Mouse (Mus musculus) heart, embryonic 12.5 days (tissue): ENCODE measurements at regions not wholly inside any gene's neighbourhood (a gene's known extent, or its start where the extent isn't known, plus 50 kb on each side); places are given as distances from the start of the nearest gene placed in this dataset.

Experiments used
- ATAC-seq: fragments of 200-750 bp; cut with Nextera tagmentation; 2 replicates; pipeline ENCODE4 v1.8.0; 2017; ENCODE audit warnings: moderate TSS enrichment, moderate library complexity; ENCODE audit not compliant: insufficient number of reproducible peaks, low FRiP score
- H3K27ac ChIP-seq: fragments of 300-500 bp; sonication (generic); 2 replicates; pipeline ENCODE4 v1.5.1; 2016; ENCODE audit warnings: mild to moderate bottlenecking, moderate library complexity; ENCODE audit not compliant: poor library complexity, severe bottlenecking
- H3K27me3 ChIP-seq: fragments of 300-500 bp; sonication (generic); replicated peaks from 2 replicates; pipeline ENCODE4 v1.6.1; 2016; ENCODE audit warnings: mild to moderate bottlenecking, moderate library complexity
- H3K36me3 ChIP-seq: fragments of 300-500 bp; sonication (generic); 2 replicates; pipeline ENCODE4 v1.6.1; 2016; ENCODE audit warnings: mild to moderate bottlenecking, moderate library complexity
- H3K4me1 ChIP-seq: fragments of 300-500 bp; sonication (generic); replicated peaks from 2 replicates; pipeline ENCODE4 v1.6.1; 2016; ENCODE audit warnings: mild to moderate bottlenecking
- H3K4me2 ChIP-seq: fragments of 300-500 bp; sonication (generic); 2 replicates; pipeline ENCODE4 v1.6.1; 2016; ENCODE audit warnings: mild to moderate bottlenecking, moderate library complexity
- H3K4me3 ChIP-seq: fragments of 300-500 bp; sonication (generic); 2 replicates; pipeline ENCODE4 v1.5.1; 2016; ENCODE audit warnings: mild to moderate bottlenecking
- H3K9ac ChIP-seq: fragments of 300-500 bp; sonication (generic); 2 replicates; pipeline ENCODE4 v1.6.1; 2016; ENCODE audit warnings: mild to moderate bottlenecking, moderate library complexity
- H3K9me3 ChIP-seq: fragments of 300-500 bp; sonication (generic); replicated peaks from 2 replicates; pipeline ENCODE4 v1.6.1; 2016; ENCODE audit warnings: mild to moderate bottlenecking, moderate library complexity
- WGBS: fragments of 180-500 bp; shearing (Covaris S2); methylation state at CpG from one replicate; pipeline ENCODE4 v1.1.7; 2016; 5-methylcytosine and 5-hydroxymethylcytosine counted together

DNA sequence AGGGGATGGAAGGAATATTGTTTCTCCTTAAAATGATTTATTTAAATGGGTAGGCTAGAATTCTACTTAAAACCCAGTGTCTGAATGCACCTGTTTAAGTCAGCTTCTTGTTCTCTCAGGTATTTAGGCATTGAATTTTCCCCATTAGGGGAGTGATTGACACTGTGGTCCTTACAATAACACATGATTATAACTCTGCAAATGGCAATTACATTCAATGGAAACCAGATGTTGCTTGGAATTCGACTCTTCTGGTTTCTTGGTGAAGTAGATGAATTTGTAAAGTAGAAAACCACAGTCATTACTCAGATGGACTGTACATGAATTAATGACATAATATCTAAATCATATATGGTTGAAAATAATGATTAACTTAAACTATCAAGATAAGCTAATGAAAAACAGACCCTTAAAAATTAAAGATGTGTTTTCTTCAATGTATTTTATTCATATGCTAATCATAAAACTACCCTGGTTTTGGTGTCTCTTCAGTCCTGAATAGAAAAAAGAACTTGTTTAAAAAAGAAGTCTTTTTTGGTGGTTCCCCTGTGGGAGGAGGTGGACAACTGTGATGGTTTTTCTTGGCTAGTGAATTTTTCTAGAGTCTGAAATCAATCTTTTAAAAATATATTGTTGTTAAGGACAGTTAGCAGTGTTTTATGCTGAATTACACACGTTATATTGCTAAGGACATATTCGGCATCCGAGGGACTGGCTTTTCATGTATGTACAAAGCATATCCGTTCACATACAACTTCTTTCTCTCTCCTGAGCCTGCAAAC is 231.8 kb upstream of the Osr1 start:
- no peak for ATAC-seq
- Histone ChIP-seq H3K9me3 (no peaks in the 10 kb centered on the region), H3K27me3 (no peaks in the 10 kb centered on the region), H3K27ac (no peak overlapping the region), H3K9ac (no peak overlapping the region), H3K4me2 (no peak overlapping the region), H3K4me3 (no peak overlapping the region), H3K4me1 (no peaks in the 10 kb centered on the region), H3K36me3 (no peaks in the 10 kb centered on the region)
- 78% methylated on average over 5 of the region's 5 CpGs for WGBS

- ATAC-seq, result no peak
- H3K9me3 ChIP-seq, result no peaks in the 10 kb centered on the region
- 61% methylated on average over 7 of the region's 7 CpGs for WGBS
- H3K36me3 ChIP-seq, result no peaks in the 10 kb centered on the region
- H3K4me3 ChIP-seq, result no peak overlapping the region
- H3K27ac ChIP-seq, result no peak overlapping the region
- no peaks in the 10 kb centered on the region for H3K4me1 ChIP-seq
- no peak overlapping the region for H3K9ac ChIP-seq
- H3K27me3 ChIP-seq, result no peaks in the 10 kb centered on the region
- H3K4me2 ChIP-seq, result no peak overlapping the region
Measured at GRCm38 (mm10) chr12:9338801-9339231, 231.1 kb upstream of the Osr1 start.

- no peak for ATAC-seq
- Histone ChIP-seq H3K27ac (no peak overlapping the region), H3K27me3 (no peaks in the 10 kb centered on the region)
Measured at GRCm38 (mm10) chr12:9340769-9341168, 229.1 kb upstream of the Osr1 start.

DNA sequence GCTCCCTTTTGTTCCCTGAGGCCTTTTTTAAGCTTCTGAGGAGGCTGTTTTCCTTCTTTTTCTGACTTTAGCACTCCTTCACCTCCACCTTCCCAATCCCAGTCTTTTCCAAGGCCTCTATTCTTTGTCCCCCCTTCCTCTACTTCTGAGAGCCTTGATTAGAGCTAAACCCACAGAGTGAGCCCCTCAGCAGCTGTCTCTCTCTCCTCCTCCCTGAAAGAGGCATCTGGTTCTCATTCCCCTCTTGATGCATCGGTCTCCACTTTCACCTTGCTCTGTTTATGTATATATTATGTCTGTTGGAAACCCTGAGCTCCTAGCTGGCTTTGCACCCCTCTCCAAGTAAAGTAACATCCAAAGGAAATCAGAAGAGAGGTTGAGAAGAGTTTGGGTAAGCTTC is 224.6 kb upstream of the Osr1 start:
- Histone ChIP-seq H3K4me2 (no peak overlapping the region), H3K36me3 (no peaks in the 10 kb centered on the region), H3K9ac (no peak overlapping the region), H3K4me1 (no peaks in the 10 kb centered on the region), H3K27ac (no peak overlapping the region), H3K4me3 (no peak overlapping the region), H3K27me3 (no peaks in the 10 kb centered on the region), H3K9me3 (no peaks in the 10 kb centered on the region)
- WGBS, result 63% methylated on average over 1 of the region's 1 CpGs
- ATAC-seq, result no peak

More at GRCm38 (mm10) chr12:9340769-9341168, 229.1 kb upstream of the Osr1 start:
- H3K36me3 ChIP-seq, result no peaks in the 10 kb centered on the region
- H3K4me2 ChIP-seq, result no peak overlapping the region
- no peak overlapping the region for H3K4me3 ChIP-seq
- no peaks in the 10 kb centered on the region for H3K9me3 ChIP-seq
- no peaks in the 10 kb centered on the region for H3K4me1 ChIP-seq
- H3K9ac ChIP-seq, result no peak overlapping the region

DNA sequence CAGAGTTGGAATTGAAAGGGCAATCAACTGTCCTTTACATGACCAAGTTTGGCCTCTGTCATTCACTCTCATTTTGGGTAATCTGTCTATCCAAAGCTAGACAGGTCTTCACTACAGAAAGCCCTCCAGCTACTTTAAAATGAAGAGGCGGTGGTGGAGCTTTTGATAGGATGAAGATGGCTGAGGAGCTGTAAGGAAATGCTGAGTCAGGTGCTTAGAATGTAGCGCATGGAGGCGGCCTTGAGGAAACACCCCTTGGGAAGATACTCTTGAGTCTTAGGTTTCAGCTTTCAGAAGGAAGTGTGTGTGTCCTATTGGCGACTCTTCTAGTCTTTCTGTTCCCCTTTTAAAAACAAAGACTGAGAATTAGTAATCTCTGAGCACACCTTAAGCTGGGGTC is 214.4 kb upstream of the Osr1 start:
- Histone ChIP-seq H3K4me1 (no peaks in the 10 kb centered on the region), H3K9me3 (no peaks in the 10 kb centered on the region), H3K4me3 (no peak overlapping the region), H3K36me3 (no peaks in the 10 kb centered on the region), H3K27me3 (no peaks in the 10 kb centered on the region), H3K4me2 (no peak overlapping the region), H3K9ac (no peak overlapping the region), H3K27ac (no peak overlapping the region)
- 79% methylated on average over 4 of the region's 4 CpGs for WGBS
- ATAC-seq, result no peak

DNA sequence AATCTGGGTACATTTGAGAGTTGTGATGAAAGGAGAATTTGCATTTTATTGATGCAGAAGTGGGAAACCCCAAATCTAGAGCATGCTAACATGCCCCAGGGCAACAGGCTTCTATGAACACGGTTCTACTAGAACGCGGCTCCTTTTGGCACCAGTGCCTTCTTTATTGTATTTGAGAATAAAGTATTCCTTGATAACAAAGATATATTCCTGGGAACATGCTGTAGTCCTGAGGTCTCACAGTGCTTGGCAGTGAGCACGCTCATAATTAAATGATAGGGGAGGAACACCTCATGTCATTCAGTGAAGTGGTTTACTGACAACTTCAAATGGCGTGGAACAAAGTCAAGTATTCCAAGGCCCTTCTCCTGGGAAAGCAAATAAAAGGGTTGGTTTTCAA is 212.1 kb upstream of the Osr1 start:
- 83% methylated on average over 5 of the region's 5 CpGs for WGBS
- Histone ChIP-seq H3K4me3 (no peak overlapping the region), H3K4me1 (no peaks in the 10 kb centered on the region), H3K36me3 (no peaks in the 10 kb centered on the region), H3K27ac (no peak overlapping the region), H3K4me2 (no peak overlapping the region), H3K27me3 (no peaks in the 10 kb centered on the region), H3K9me3 (no peaks in the 10 kb centered on the region), H3K9ac (no peak overlapping the region)
- ATAC-seq, result no peak

GRCm38 (mm10) chr12:9358872-9359271 is 211.0 kb upstream of the Osr1 start:
- no peaks in the 10 kb centered on the region for H3K27me3 ChIP-seq
- H3K4me1 ChIP-seq, result no peaks in the 10 kb centered on the region
- H3K36me3 ChIP-seq, result no peaks in the 10 kb centered on the region
- no peak overlapping the region for H3K27ac ChIP-seq
- H3K9ac ChIP-seq, result no peak overlapping the region
- H3K4me2 ChIP-seq, result no peak overlapping the region
- H3K4me3 ChIP-seq, result no peak overlapping the region
- ATAC-seq, result no peak
- H3K9me3 ChIP-seq, result no peaks in the 10 kb centered on the region
- 31% methylated on average over 8 of the region's 8 CpGs for WGBS

DNA sequence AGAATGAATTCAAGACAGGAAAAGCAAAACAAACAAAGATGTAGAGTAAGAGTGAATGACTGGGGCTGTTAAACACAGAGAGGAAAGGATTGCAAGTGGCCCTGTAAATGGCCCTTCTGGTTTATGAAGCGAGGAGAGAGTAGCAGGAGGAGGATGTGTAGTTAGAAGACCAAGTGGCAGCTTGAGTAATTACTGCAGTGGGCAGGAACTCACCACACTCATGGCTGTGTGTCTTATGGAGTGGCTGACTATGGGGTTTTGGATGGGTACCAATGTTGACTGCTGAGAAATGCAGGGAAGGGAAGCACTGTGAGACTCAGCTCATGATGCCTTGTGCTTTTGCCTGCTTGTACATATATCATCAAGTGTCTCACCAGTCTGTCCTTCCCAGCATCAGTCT is 204.0 kb upstream of the Osr1 start:
- 70% methylated on average over 1 of the region's 1 CpGs for WGBS
- H3K27ac ChIP-seq, result no peak overlapping the region
- H3K9ac ChIP-seq, result no peak overlapping the region
- no peak overlapping the region for H3K4me2 ChIP-seq
- ATAC-seq, result no peak
- no peak overlapping the region for H3K4me3 ChIP-seq
- no peaks in the 10 kb centered on the region for H3K9me3 ChIP-seq
- H3K27me3 ChIP-seq, result no peaks in the 10 kb centered on the region
- H3K4me1 ChIP-seq, result no peaks in the 10 kb centered on the region
- H3K36me3 ChIP-seq, result no peaks in the 10 kb centered on the region

DNA sequence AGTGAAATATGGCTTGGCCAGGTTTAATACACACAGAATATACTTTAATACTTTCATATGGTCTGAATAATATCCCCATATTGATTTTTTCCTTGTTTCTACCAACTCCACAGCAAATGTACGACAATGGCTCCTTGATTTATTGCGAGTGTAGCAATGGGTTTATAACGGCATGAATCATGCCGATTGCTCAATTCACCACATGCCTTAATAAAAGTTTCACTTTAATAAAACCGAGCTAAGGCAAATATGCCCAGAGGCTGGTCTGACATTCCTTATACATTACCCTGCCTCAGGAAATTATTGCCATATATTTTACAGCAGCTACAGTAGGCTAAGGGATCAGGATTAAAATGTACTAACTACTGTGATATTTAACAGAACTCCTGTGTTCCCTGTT is 201.2 kb upstream of the Osr1 start:
- no peak overlapping the region for H3K9ac ChIP-seq
- no peaks in the 10 kb centered on the region for H3K36me3 ChIP-seq
- H3K4me3 ChIP-seq, result no peak overlapping the region
- no peak overlapping the region for H3K4me2 ChIP-seq
- H3K27ac ChIP-seq, result no peak overlapping the region
- no peaks in the 10 kb centered on the region for H3K4me1 ChIP-seq
- 83% methylated on average over 5 of the region's 5 CpGs for WGBS
- H3K27me3 ChIP-seq, result no peaks in the 10 kb centered on the region
- ATAC-seq, result no peak
- no peaks in the 10 kb centered on the region for H3K9me3 ChIP-seq

DNA sequence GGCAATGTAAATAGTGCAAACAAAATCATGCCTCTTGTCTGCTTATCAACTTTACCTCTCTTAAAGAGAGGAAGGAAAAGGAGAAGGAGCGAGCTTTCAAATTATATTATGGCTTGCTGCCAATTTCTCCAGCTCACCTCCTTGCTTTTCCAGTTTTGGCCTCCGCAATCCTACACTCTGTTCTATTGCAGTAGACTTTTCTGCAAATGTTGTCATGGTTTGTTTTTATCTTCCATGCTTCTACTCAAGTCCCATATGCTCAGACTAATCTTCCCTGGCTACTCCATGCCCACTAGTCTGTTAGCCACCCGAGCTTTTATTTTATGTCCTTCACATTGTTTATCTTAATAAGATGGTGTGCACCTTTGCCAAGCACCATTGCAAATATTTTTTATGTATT is 168.0 kb upstream of the Osr1 start:
- no peak for ATAC-seq
- 57% methylated on average over 3 of the region's 3 CpGs for WGBS
- no peaks in the 10 kb centered on the region for H3K9me3 ChIP-seq
- H3K4me2 ChIP-seq, result no peak overlapping the region
- H3K36me3 ChIP-seq, result no peaks in the 10 kb centered on the region
- H3K9ac ChIP-seq, result no peak overlapping the region
- no peak overlapping the region for H3K27ac ChIP-seq
- H3K4me3 ChIP-seq, result no peak overlapping the region
- no peaks in the 10 kb centered on the region for H3K4me1 ChIP-seq
- no peaks in the 10 kb centered on the region for H3K27me3 ChIP-seq

GRCm38 (mm10) chr12:9404981-9405380 is 164.9 kb upstream of the Osr1 start:
- 72% methylated on average over 7 of the region's 7 CpGs for WGBS
- H3K27ac ChIP-seq, result no peak overlapping the region
- H3K9ac ChIP-seq, result no peak overlapping the region

GRCm38 (mm10) chr12:9419311-9419710 is 150.6 kb upstream of the Osr1 start:
- WGBS, result 50% methylated on average over 3 of the region's 3 CpGs
- no peaks in the 10 kb centered on the region for H3K4me1 ChIP-seq
- H3K9me3 ChIP-seq, result no peaks in the 10 kb centered on the region
- H3K4me3 ChIP-seq, result no peak overlapping the region
- no peak overlapping the region for H3K27ac ChIP-seq
- ATAC-seq, result no peak
- no peaks in the 10 kb centered on the region for H3K36me3 ChIP-seq
- H3K27me3 ChIP-seq, result no peaks in the 10 kb centered on the region
- no peak overlapping the region for H3K9ac ChIP-seq
- no peak overlapping the region for H3K4me2 ChIP-seq

More at GRCm38 (mm10) chr12:9404981-9405380, 164.9 kb upstream of the Osr1 start:
- H3K36me3 ChIP-seq, result no peaks in the 10 kb centered on the region
- ATAC-seq, result no peak
- no peak overlapping the region for H3K4me3 ChIP-seq
- no peaks in the 10 kb centered on the region for H3K9me3 ChIP-seq
- no peaks in the 10 kb centered on the region for H3K27me3 ChIP-seq
- no peak overlapping the region for H3K4me2 ChIP-seq
- no peaks in the 10 kb centered on the region for H3K4me1 ChIP-seq
